Mouse (Mus musculus) heart, postnatal 10 days (tissue): ENCODE measurements around the gene Chmp2b. TPM values are rescaled to one million over a fixed set of nuclear protein-coding genes. Genes with fewer than 3 reads are reported as not detected.

ENCODE experiments used
- DNase-seq, 2 experiments: peaks; one replicate each; pipeline ENCODE4 v3.0.0; 2021
- intact Hi-C: fragments of 180-260 bp; cut with DNase I; formaldehyde crosslinking; loops from one replicate; pipeline ENCODE4 v1.15.1; 2025
- total RNA-seq, 2 experiments: library from RNA; stranded (reverse); gene quantifications; 2 replicates each; pipeline ENCODE4 v1.2.3; 2021

Gene Chmp2b
- total RNA-seq = 10 to 100 TPM; 62.3 to 65.1 TPM

- peak; percentile 86 to 88 for DNase-seq
- intact Hi-C loops = loop anchor here (10.0 kb wide), 1 partner anchor 787 kb away; the partner anchor contains the start of gene 4930453N24Rik
Observed at GRCm38 (mm10) chr16:65561963-65562863, at the start of gene Chmp2b. TSS of gene Chmp2b (minus strand) at chr16:65562726.

GRCm38 (mm10) chr16:65611678-65612077 lies 49.2 kb upstream of the Chmp2b start:
- no peak for DNase-seq

GRCm38 (mm10) chr16:65600798-65601197 lies 38.3 kb upstream of the Chmp2b start:
- no peak for DNase-seq
- intact Hi-C loops = no loop called here

More at GRCm38 (mm10) chr16:65611678-65612077, 49.2 kb upstream of the Chmp2b start:
- intact Hi-C loops = no loop called here

GRCm38 (mm10) chr16:65586111-65586865 lies 23.8 kb upstream of the Chmp2b start:
- DNase-seq = no peak
- intact Hi-C loops = no loop called here

- intact Hi-C loops = no loop called here
- no peak for DNase-seq
Observed at GRCm38 (mm10) chr16:65585699-65586098, 23.2 kb upstream of the Chmp2b start.

GRCm38 (mm10) chr16:65577298-65578029 lies 14.9 kb upstream of the Chmp2b start:
- intact Hi-C loops = no loop called here

GRCm38 (mm10) chr16:65568853-65569252 lies 6.3 kb upstream of the Chmp2b start:
- intact Hi-C loops = loop anchor here (10.0 kb wide), 1 partner anchor 794 kb away; the partner anchor contains the start of gene 4930453N24Rik
- DNase-seq = no peak

More at GRCm38 (mm10) chr16:65577298-65578029, 14.9 kb upstream of the Chmp2b start:
- no peak for DNase-seq

GRCm38 (mm10) chr16:65564951-65565350 lies 2.4 kb upstream of the Chmp2b start:
- intact Hi-C loops = loop anchor here (10.0 kb wide), 1 partner anchor 790 kb away; the partner anchor contains the start of gene 4930453N24Rik
- DNase-seq = no peak

GRCm38 (mm10) chr16:65564306-65564705 lies 1.8 kb upstream of the Chmp2b start:
- intact Hi-C loops = loop anchor here (10.0 kb wide), 1 partner anchor 790 kb away; the partner anchor contains the start of gene 4930453N24Rik
- DNase-seq = no peak

GRCm38 (mm10) chr16:65562864-65563206 lies 309 bp upstream of the Chmp2b start:
- DNase-seq = no peak
- intact Hi-C loops = loop anchor here (10.0 kb wide), 1 partner anchor 788 kb away; the partner anchor contains the start of gene 4930453N24Rik

GRCm38 (mm10) chr16:65560996-65561962 lies 1.2 kb downstream of the Chmp2b start:
- intact Hi-C loops = loop anchor here (10.0 kb wide), 1 partner anchor 786 kb away; the partner anchor contains the start of gene 4930453N24Rik
- DNase-seq = peak; percentile 2 to 12

- intact Hi-C loops = no loop called here
- DNase-seq = no peak
Observed at GRCm38 (mm10) chr16:65559591-65559990, 2.9 kb downstream of the Chmp2b start.

- intact Hi-C loops = no loop called here
Observed at GRCm38 (mm10) chr16:65557369-65557768, 5.2 kb downstream of the Chmp2b start.

GRCm38 (mm10) chr16:65554267-65554666 lies 8.3 kb downstream of the Chmp2b start:
- peak in 1 of 2 experiments; percentile 10 for DNase-seq
- intact Hi-C loops = no loop called here

More at GRCm38 (mm10) chr16:65557369-65557768, 5.2 kb downstream of the Chmp2b start:
- DNase-seq = no peak

- DNase-seq = no peak
- intact Hi-C loops = no loop called here
Observed at GRCm38 (mm10) chr16:65550814-65551213, 11.7 kb downstream of the Chmp2b start.

- intact Hi-C loops = no loop called here
- DNase-seq = no peak
Observed at GRCm38 (mm10) chr16:65548960-65549359, 13.6 kb downstream of the Chmp2b start.

- no peak for DNase-seq
- intact Hi-C loops = no loop called here
Observed at GRCm38 (mm10) chr16:65543676-65544293, 18.7 kb downstream of the Chmp2b start.

GRCm38 (mm10) chr16:65533315-65533999 lies 29.1 kb downstream of the Chmp2b start:
- intact Hi-C loops = no loop called here
- DNase-seq = peak; percentile 11 to 46
